Mouse (Mus musculus): Measurements from ENCODE around the gene Arpc4. TPM values are rescaled to one million over a fixed set of nuclear protein-coding genes. Genes with fewer than 3 reads are reported as not detected.
"Not testable (repeated sequence)": the region's sequence is repeated elsewhere in the genome, so short reads cannot be mapped to it uniquely, and the experiment has no call there.

The Arpc4 gene
- 179 and 247 TPM in 2 replicates for polyA plus RNA-seq (2011; ENCODE audit: insufficient read length, low read depth, missing spikeins)

DNA sequence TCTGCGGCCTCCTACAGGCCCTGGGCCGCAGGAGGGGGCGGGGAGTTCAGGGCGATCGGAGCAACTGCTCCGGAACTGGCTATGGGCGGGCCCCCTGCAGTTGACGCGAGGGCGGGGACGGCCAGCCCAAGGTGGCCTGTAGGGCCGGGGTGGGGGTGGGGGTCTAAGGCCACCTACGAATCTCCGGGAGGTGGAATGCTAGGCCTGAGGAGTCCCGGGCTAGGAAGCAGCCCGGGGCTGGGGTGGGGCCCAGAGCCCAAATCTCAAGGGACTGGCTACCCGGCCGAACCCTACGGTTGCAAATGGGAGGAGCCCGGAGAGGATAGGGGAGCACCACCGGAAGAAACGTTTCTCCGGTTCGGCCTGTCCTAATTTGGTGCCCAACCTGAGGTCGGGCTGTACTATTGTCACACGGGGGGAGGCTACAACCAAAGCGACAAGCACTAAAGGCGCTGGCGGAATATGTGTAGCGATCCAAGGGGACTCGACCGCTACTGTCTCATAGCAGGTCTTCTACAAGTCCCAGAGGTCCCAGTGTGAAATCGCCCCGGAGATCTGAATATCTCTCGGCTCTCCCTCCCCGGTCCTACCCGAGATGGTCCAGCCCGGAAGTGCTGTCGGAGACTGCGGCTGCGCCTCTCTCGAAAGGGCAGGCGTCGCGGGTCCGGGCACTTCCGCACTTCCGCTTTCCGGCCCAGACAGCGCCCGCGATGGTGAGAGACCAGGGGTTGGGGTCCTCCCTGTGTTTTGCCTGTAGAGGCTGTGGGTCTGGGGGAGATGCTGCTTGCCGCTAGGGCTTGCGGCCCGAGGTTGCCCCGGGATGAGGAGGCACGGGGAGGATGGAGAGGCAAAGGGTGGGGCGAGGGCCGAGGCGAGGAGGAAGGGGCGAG is at the start of gene Arpc4, which contains the start of gene Tada3:
TSS of gene Arpc4 (plus strand) at position 620 of the 890 bp plus-strand sequence.
TSS of gene Tada3 (minus strand) at position 388 of the 890 bp plus-strand sequence.
- Histone ChIP-seq H3K4me1 (ENCODE audit: control insufficient read depth, insufficient read depth, low read length) (peaks cover 7% of the 10 kb centered on the region; the same call in 1 of the 2 replicates), H3K4me3 (ENCODE audit: insufficient read depth, low read length) (peak within 1 kb of the TSS; percentile 80), H3K27ac (ENCODE audit: insufficient read depth, low read length) (peak within 1 kb of the TSS; percentile 85)
- TF ChIP-seq POLR2A (IDR thresholded peaks at IDR 0.05; ENCODE audit: low read depth, low read length) (peak; percentile 83), CTCF (IDR thresholded peaks at IDR 0.05; ENCODE audit: borderline replicate concordance, insufficient read depth, low read length) (no peak)

DNA sequence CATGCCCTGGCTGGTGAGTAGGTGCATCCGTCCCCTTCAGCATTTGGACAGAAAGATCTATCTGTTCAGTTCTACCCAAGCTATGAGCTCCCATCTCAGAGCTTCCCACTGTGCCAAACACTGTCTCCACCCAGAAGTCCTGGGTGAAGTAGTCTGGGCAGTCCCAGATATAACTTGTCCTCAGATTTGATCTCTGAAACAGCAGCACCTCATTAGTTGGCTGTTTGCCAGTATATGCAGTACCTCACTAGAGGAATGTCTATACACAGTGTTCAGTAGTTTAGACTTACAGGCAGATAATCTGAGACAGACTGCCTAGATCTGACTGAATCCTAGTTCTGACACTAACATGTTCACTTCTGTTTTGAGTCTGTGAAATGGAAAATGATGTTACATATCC is 48.5 kb upstream of the Arpc4 start:
- TF ChIP-seq POLR2A (IDR thresholded peaks at IDR 0.05; ENCODE audit: low read depth, low read length) (no peak), CTCF (IDR thresholded peaks at IDR 0.05; ENCODE audit: borderline replicate concordance, insufficient read depth, low read length) (no peak)
- peaks cover 10% of the 10 kb centered on the region for H3K4me1 ChIP-seq (ENCODE audit: control insufficient read depth, insufficient read depth, low read length)
- no peak overlapping the region for H3K4me3 ChIP-seq (ENCODE audit: insufficient read depth, low read length)
- H3K27ac ChIP-seq (ENCODE audit: insufficient read depth, low read length), result no peak overlapping the region

DNA sequence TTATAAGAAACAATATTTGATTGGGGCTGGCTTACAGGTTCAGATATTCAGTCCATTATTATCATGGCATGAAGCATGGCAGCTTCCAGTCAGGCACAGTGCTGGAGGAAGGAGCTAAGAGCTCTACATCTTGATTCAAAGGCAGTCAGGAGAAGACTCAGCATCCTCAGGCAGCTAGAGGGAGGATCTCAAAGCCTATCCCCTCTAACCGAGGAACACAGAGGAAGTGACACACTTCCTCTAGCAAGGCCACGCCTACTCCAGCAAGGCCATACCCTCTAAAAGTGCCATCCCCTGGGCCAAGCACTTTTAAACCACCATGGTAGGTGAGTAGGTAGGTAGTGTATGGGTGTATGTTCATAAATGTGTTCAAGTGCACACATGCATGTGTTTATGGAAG is 47.4 kb upstream of the Arpc4 start:
- no peak overlapping the region for H3K27ac ChIP-seq (ENCODE audit: insufficient read depth, low read length)
- TF ChIP-seq POLR2A (IDR thresholded peaks at IDR 0.05; ENCODE audit: low read depth, low read length) (no peak), CTCF (IDR thresholded peaks at IDR 0.05; ENCODE audit: borderline replicate concordance, insufficient read depth, low read length) (no peak)
- peaks cover 6% of the 10 kb centered on the region; the same call in 1 of the 2 replicates for H3K4me1 ChIP-seq (ENCODE audit: control insufficient read depth, insufficient read depth, low read length)
- H3K4me3 ChIP-seq (ENCODE audit: insufficient read depth, low read length), result no peak overlapping the region

GRCm38 (mm10) chr6:113331721-113332120 is 46.2 kb upstream of the Arpc4 start:
- no peak overlapping the region for H3K4me3 ChIP-seq (ENCODE audit: insufficient read depth, low read length)
- no peak overlapping the region for H3K27ac ChIP-seq (ENCODE audit: insufficient read depth, low read length)
- TF ChIP-seq CTCF (IDR thresholded peaks at IDR 0.05; ENCODE audit: borderline replicate concordance, insufficient read depth, low read length), result no peak
- no peak for TF ChIP-seq POLR2A (IDR thresholded peaks at IDR 0.05; ENCODE audit: low read depth, low read length)
- peaks cover 5% of the 10 kb centered on the region; the same call in 1 of the 2 replicates for H3K4me1 ChIP-seq (ENCODE audit: control insufficient read depth, insufficient read depth, low read length)

DNA sequence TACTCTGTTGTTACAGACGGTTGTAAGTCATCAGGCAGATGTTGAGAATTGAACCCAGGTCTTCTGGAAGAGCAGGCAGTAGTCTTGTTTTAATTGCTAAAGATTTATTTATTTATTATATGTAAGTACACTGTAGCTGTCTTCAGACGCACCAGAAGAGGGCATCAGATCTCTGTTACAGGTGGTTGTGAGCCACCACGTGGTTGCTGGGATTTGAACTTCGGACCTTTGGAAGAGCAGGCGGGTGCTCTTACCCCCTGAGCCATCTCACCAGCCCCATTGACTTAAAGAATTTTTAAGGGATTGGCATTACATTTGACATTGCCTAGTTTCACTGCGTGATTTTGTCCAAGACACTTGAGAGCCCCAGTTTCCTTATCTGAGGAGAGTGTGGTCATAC is 45.2 kb upstream of the Arpc4 start:
- not testable (repeated sequence) for H3K4me3 ChIP-seq (ENCODE audit: insufficient read depth, low read length); H3K27ac ChIP-seq (ENCODE audit: insufficient read depth, low read length); H3K4me1 ChIP-seq (ENCODE audit: control insufficient read depth, insufficient read depth, low read length)

DNA sequence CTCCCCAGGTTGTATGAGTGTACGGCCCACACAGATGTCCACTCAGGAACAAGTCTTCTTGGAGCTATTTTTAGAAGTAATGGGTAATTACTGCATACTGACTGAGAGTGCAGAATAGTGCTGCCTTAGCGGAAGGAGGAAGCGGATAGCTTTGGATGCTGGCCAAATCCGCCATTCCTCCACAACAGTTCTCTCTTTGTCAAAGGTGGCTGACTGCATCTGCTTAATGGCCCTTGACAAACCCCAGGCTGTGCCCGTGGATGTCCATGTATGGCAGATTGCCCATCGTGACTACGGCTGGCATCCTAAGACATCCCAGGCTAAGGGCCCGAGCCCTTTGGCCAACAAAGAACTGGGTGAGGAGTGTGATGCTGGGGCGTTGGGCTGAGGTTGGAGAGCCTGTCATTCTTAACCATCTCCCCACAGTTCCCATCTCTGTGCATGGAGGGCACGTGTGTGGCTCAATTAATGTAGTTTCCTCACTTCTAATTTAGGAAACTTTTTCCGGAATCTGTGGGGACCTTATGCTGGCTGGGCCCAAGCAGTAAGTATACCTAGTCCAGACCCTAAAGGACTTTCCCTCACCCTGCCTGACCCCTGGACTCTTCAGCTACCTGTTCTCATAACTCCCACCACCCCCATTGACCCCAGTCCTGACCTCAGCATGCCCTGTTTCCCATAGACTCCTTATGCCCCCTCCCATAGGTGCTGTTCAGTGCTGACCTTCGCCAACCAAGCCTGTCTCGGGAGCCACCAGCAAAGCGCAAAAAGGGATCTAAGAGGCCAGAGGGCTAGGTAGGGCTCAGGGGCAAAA is 44.6 kb upstream of the Arpc4 start:
- no peak overlapping the region for H3K4me3 ChIP-seq (ENCODE audit: insufficient read depth, low read length)
- no peak for TF ChIP-seq CTCF (IDR thresholded peaks at IDR 0.05; ENCODE audit: borderline replicate concordance, insufficient read depth, low read length)
- TF ChIP-seq POLR2A (IDR thresholded peaks at IDR 0.05; ENCODE audit: low read depth, low read length), result no peak
- H3K27ac ChIP-seq (ENCODE audit: insufficient read depth, low read length), result no peak overlapping the region
- H3K4me1 ChIP-seq (ENCODE audit: control insufficient read depth, insufficient read depth, low read length), result peaks cover 3% of the 10 kb centered on the region; the same call in 1 of the 2 replicates

DNA sequence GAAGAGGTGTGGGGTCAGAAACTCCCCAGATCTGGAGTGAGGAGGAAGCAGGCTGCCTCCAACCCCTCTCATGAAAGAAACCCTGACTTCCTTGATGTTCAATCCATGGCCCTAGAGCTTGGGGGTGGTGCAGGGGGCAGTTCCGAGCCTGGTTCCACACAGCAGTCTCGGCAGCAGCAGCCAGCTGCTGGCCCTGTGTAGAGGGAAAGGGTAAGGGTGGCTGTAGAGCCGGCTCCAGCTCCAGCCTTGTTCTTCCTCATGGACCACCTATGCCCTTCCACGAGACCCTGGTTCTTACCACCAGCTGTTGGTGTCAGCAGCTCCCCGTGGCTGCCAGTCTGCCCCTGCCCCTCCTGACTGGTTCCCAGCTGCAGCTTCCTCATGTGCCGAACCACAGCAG is 43.7 kb upstream of the Arpc4 start:
- Histone ChIP-seq H3K4me3 (ENCODE audit: insufficient read depth, low read length) (no peak overlapping the region), H3K4me1 (ENCODE audit: control insufficient read depth, insufficient read depth, low read length) (0 out of 2 replicates have a peak, but pooled peaks cover 3% of the 10 kb centered on the region)
- no peak for TF ChIP-seq CTCF (IDR thresholded peaks at IDR 0.05; ENCODE audit: borderline replicate concordance, insufficient read depth, low read length)

DNA sequence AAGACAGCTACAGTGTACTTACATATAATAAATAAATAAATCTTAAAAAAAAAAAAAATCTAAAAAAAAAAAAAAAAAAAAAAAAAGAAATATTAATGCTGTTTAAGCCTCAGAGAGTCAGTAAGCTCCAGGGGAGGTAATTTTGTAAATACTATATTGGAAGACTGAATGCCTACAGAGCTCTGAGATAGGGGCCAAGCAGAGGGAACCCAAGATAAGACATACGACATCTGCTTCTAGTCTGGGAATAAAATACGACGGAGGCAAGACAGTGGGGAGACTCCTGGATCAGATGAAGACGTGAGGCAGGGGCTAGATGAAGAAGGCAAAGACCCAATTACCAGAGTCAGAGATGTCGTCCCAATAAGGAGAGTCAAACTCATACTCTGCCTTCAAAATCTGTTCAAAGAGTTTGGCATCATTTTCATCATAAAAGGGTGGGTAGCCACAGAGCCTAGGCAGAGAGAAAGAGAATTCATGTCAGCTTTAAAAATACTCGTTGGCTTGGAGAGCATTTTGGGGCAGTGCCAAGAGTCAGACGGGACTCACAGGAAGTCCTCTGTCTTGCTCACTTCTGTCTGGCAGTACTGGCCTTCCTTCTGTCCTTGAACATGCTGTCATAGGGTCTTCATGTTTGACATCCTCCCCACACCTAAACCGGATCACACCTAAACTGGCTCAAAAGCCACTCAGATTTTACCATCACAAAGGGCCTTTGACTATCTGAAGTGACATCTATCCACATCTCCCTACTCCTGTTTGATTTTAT is 40.9 kb upstream of the Arpc4 start:
- no peak overlapping the region for H3K27ac ChIP-seq (ENCODE audit: insufficient read depth, low read length)
- no peak overlapping the region for H3K4me3 ChIP-seq (ENCODE audit: insufficient read depth, low read length)
- TF ChIP-seq POLR2A (IDR thresholded peaks at IDR 0.05; ENCODE audit: low read depth, low read length), result no peak
- TF ChIP-seq CTCF (IDR thresholded peaks at IDR 0.05; ENCODE audit: borderline replicate concordance, insufficient read depth, low read length), result no peak
- H3K4me1 ChIP-seq (ENCODE audit: control insufficient read depth, insufficient read depth, low read length), result no peaks in the 10 kb centered on the region

More for the DNA sequence above, 43.7 kb upstream of the Arpc4 start:
- H3K27ac ChIP-seq (ENCODE audit: insufficient read depth, low read length), result no peak overlapping the region

DNA sequence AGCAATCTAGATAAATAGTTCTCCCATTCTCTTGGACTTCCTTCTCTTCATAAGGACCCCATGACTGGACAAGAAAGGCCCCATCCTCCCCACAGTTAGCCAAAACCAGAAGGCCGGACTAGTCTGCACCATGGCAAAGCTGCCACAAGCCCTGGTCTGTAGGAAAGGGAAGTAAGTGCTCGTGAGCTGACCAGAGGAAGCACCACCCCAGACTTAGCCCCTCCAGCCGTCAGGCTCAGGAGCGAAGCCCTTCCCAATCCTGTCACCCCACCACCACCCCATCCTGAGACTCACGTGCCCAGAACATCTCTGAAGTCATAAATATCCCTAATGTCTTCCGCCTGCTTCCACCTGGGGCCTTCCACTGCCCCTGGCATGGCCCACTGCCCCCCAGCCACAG is 36.3 kb upstream of the Arpc4 start:
- H3K4me3 ChIP-seq (ENCODE audit: insufficient read depth, low read length), result no peak overlapping the region
- H3K27ac ChIP-seq (ENCODE audit: insufficient read depth, low read length), result no peak overlapping the region

More for the DNA sequence above, 36.3 kb upstream of the Arpc4 start:
- TF ChIP-seq CTCF (IDR thresholded peaks at IDR 0.05; ENCODE audit: borderline replicate concordance, insufficient read depth, low read length) (no peak), POLR2A (IDR thresholded peaks at IDR 0.05; ENCODE audit: low read depth, low read length) (no peak)
- peaks cover 10% of the 10 kb centered on the region for H3K4me1 ChIP-seq (ENCODE audit: control insufficient read depth, insufficient read depth, low read length)

Data from embryonic fibroblast, embryonic 13.5 days (primary cell).